Mouse (Mus musculus) hindbrain, embryonic 10.5 days (tissue): ENCODE measurements around the gene Golga4. TPM values are rescaled to one million over a fixed set of nuclear protein-coding genes. Genes with fewer than 3 reads are reported as not detected.

Experiments used
- DNase-seq: peaks from one replicate; pipeline ENCODE4 v3.0.0-alpha.2; 2017; ENCODE audit warnings: low spot score
- H3K27ac ChIP-seq: fragments of 300-500 bp; sonication (generic); 2 replicates; pipeline ENCODE4 v1.5.1; 2016; ENCODE audit warnings: mild to moderate bottlenecking, moderate library complexity
- H3K27me3 ChIP-seq: fragments of 300-500 bp; sonication (generic); 2 replicates; pipeline ENCODE4 v1.6.1; 2016; ENCODE audit warnings: mild to moderate bottlenecking; ENCODE audit not compliant: poor library complexity, insufficient read depth, severe bottlenecking
- H3K36me3 ChIP-seq: fragments of 300-500 bp; sonication (generic); 2 replicates; pipeline ENCODE4 v1.6.1; 2016; ENCODE audit warnings: mild to moderate bottlenecking, moderate library complexity
- H3K4me1 ChIP-seq: fragments of 300-500 bp; sonication (generic); replicated peaks from 2 replicates; pipeline ENCODE4 v1.6.1; 2016; ENCODE audit warnings: mild to moderate bottlenecking
- H3K4me3 ChIP-seq: fragments of 300-500 bp; sonication (generic); 2 replicates; pipeline ENCODE4 v1.5.1; 2016; ENCODE audit warnings: mild to moderate bottlenecking, moderate library complexity
- H3K9me3 ChIP-seq: fragments of 300-500 bp; sonication (generic); 2 replicates; pipeline ENCODE4 v1.6.1; 2016; ENCODE audit warnings: mild to moderate bottlenecking, moderate library complexity
- WGBS: fragments of 180-500 bp; shearing (Covaris S2); methylation state at CpG from one replicate; pipeline ENCODE4 v1.1.7; 2016; 5-methylcytosine and 5-hydroxymethylcytosine counted together
- polyA plus RNA-seq: library from polyadenylated mRNA; unstranded; fragments of >200 nt; fragmentation: Nextera tagmentation; extraction: Ambion mirVana; gene quantifications from 2 replicates; pipeline ENCODE4 v1.2.1, GENCODE M21; 2016

The Golga4 gene
- polyA plus RNA-seq, 1 experiment from 2014 or later: 34.2 TPM

- H3K27ac ChIP-seq: no peak overlapping the region
- H3K27me3 ChIP-seq: no peaks in the 10 kb centered on the region
- no peak overlapping the region for H3K4me3 ChIP-seq
- H3K4me1 ChIP-seq: peaks cover 33% of the 10 kb centered on the region
- no peaks in the 10 kb centered on the region for H3K9me3 ChIP-seq
- no peak for DNase-seq
- WGBS: 72% methylated on average over 8 of the region's 8 CpGs
- peaks cover 43% of the 10 kb centered on the region for H3K36me3 ChIP-seq
These were observed 13.0 kb downstream of the Golga4 start for GRCm38 (mm10) chr9:118519101-118519500.

- no peaks in the 10 kb centered on the region for H3K27me3 ChIP-seq
- H3K9me3 ChIP-seq: no peaks in the 10 kb centered on the region
- H3K27ac ChIP-seq: no peak overlapping the region
- no peak overlapping the region for H3K4me3 ChIP-seq
- no peak for DNase-seq
- peaks cover 33% of the 10 kb centered on the region for H3K4me1 ChIP-seq
- WGBS: 65% methylated on average over 8 of the region's 8 CpGs
- H3K36me3 ChIP-seq: peaks cover 43% of the 10 kb centered on the region
These were observed 13.9 kb downstream of the Golga4 start for GRCm38 (mm10) chr9:118520011-118520410.

- Histone ChIP-seq H3K9me3 (no peaks in the 10 kb centered on the region), H3K27me3 (no peaks in the 10 kb centered on the region), H3K4me1 (peaks cover 33% of the 10 kb centered on the region), H3K27ac (no peak overlapping the region), H3K4me3 (no peak overlapping the region), H3K36me3 (peaks cover 43% of the 10 kb centered on the region)
- no peak for DNase-seq
- 18% methylated on average over 3 of the region's 3 CpGs for WGBS
These were observed 14.8 kb downstream of the Golga4 start for GRCm38 (mm10) chr9:118520858-118521257.

GRCm38 (mm10) chr9:118521659-118522058 is 15.6 kb downstream of the Golga4 start:
- Histone ChIP-seq H3K4me1 (peaks cover 33% of the 10 kb centered on the region), H3K27me3 (no peaks in the 10 kb centered on the region), H3K36me3 (peaks cover 44% of the 10 kb centered on the region), H3K4me3 (no peak overlapping the region), H3K27ac (no peak overlapping the region), H3K9me3 (no peaks in the 10 kb centered on the region)
- whole genome bisulfite sequencing: 64% methylated on average over 8 of the region's 8 CpGs
- no peak for DNase-seq

- peaks cover 28% of the 10 kb centered on the region for H3K4me1 ChIP-seq
- H3K4me3 ChIP-seq: no peak overlapping the region
- H3K27ac ChIP-seq: no peak overlapping the region
- H3K27me3 ChIP-seq: no peaks in the 10 kb centered on the region
- peaks cover 63% of the 10 kb centered on the region for H3K36me3 ChIP-seq
- WGBS: 67% methylated on average over 11 of the region's 11 CpGs
- H3K9me3 ChIP-seq: no peaks in the 10 kb centered on the region
- DNase-seq: no peak
These were observed 17.7 kb downstream of the Golga4 start for GRCm38 (mm10) chr9:118523738-118524137.

- H3K36me3 ChIP-seq: peaks cover 95% of the 10 kb centered on the region
- H3K9me3 ChIP-seq: no peaks in the 10 kb centered on the region
- peaks cover 5% of the 10 kb centered on the region; the same call in 1 of the 2 replicates for H3K4me1 ChIP-seq
- H3K4me3 ChIP-seq: no peak overlapping the region
- H3K27me3 ChIP-seq: no peaks in the 10 kb centered on the region
- no peak for DNase-seq
- H3K27ac ChIP-seq: no peak overlapping the region
- WGBS: 86% methylated on average over 18 of the region's 18 CpGs
These were observed 21.0 kb downstream of the Golga4 start for GRCm38 (mm10) chr9:118527056-118527455.

DNA sequence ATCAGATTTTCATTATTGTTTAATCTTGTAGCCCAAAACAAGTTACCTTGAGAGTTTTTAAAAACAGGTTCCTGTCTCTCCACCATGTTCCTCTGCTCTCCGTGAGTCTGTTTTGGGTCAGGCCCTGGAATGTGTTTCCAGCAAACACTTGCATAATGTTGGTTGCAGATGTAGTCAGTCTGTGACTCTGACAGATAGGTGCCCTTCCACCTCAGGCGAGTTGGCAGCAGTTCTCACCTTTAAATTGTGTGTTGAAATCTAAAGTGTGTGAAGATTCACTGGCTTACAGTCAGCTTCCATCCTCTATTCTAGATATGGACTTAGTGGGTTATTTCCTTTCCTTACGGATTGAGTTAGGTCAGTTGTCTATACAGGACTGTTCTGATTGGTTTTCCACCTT is 23.7 kb downstream of the Golga4 start:
- H3K27me3 ChIP-seq: no peaks in the 10 kb centered on the region
- no peak overlapping the region for H3K27ac ChIP-seq
- no peaks in the 10 kb centered on the region for H3K4me1 ChIP-seq
- peaks cover 97% of the 10 kb centered on the region for H3K36me3 ChIP-seq
- no peak for DNase-seq
- H3K4me3 ChIP-seq: no peak overlapping the region
- 86% methylated on average over 3 of the region's 3 CpGs for WGBS
- H3K9me3 ChIP-seq: no peaks in the 10 kb centered on the region

- H3K36me3 ChIP-seq: peaks cover 97% of the 10 kb centered on the region
- H3K4me1 ChIP-seq: no peaks in the 10 kb centered on the region
- 93% methylated on average over 6 of the region's 6 CpGs for WGBS
- no peak overlapping the region for H3K27ac ChIP-seq
- no peak overlapping the region for H3K4me3 ChIP-seq
- H3K27me3 ChIP-seq: no peaks in the 10 kb centered on the region
- DNase-seq: no peak
- no peaks in the 10 kb centered on the region for H3K9me3 ChIP-seq
These were observed 24.6 kb downstream of the Golga4 start for GRCm38 (mm10) chr9:118530679-118531078.

DNA sequence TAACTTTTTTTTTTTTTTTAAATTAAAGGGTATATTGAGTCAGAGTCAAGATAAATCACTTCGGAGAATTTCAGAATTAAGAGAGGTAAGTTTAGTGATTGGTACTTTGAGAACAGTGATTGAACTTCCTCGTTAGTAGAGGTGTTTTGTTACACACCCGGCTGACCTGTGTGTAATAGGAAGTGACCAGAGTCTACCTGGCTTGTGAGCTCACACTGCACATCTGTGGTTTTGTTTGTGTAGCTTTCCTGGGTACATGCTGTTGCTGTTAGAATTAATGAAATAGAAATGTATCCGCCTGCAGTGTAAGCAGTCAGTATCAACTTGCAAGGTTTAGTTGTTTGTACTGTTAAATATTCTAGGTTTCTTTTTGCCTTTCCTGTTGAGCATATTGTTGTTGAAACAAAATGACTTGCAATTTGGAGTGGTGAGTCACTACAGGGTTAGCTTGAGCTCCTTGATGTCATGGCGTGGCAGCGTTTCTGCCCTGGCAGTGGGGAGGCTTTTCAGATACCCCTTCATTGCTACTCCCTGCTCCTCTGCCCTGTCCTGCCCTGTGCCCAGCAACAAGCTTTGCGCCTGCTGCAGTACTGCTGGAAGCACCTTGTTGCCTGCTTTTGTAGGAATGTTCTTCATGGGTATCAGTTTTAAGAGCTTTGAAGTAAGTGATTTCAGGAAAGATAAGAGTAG is 26.6 kb downstream of the Golga4 start:
- no peak for DNase-seq
- peaks cover 97% of the 10 kb centered on the region for H3K36me3 ChIP-seq
- no peaks in the 10 kb centered on the region for H3K4me1 ChIP-seq
- H3K27ac ChIP-seq: no peak overlapping the region
- WGBS: 90% methylated on average over 7 of the region's 7 CpGs
- H3K4me3 ChIP-seq: no peak overlapping the region
- H3K9me3 ChIP-seq: no peaks in the 10 kb centered on the region
- no peaks in the 10 kb centered on the region for H3K27me3 ChIP-seq

GRCm38 (mm10) chr9:118536946-118537345 is 30.9 kb downstream of the Golga4 start:
- Histone ChIP-seq H3K9me3 (no peaks in the 10 kb centered on the region), H3K4me1 (no peaks in the 10 kb centered on the region), H3K4me3 (no peak overlapping the region), H3K27me3 (no peaks in the 10 kb centered on the region), H3K36me3 (peaks cover 99% of the 10 kb centered on the region), H3K27ac (no peak overlapping the region)
- 92% methylated on average over 6 of the region's 6 CpGs for WGBS
- DNase-seq: no peak

- peaks cover 97% of the 10 kb centered on the region for H3K36me3 ChIP-seq
- 87% methylated on average over 9 of the region's 9 CpGs for WGBS
These were observed 31.6 kb downstream of the Golga4 start for GRCm38 (mm10) chr9:118537463-118538339.

GRCm38 (mm10) chr9:118541851-118542250 is 35.8 kb downstream of the Golga4 start:
- Histone ChIP-seq H3K9me3 (no peaks in the 10 kb centered on the region), H3K4me1 (no peaks in the 10 kb centered on the region), H3K36me3 (peaks cover 92% of the 10 kb centered on the region), H3K4me3 (no peak overlapping the region), H3K27ac (no peak overlapping the region), H3K27me3 (no peaks in the 10 kb centered on the region)
- 93% methylated on average over 8 of the region's 8 CpGs for WGBS
- DNase-seq: no peak

More at GRCm38 (mm10) chr9:118537463-118538339, 31.6 kb downstream of the Golga4 start:
- Histone ChIP-seq H3K27ac (no peak overlapping the region), H3K27me3 (no peaks in the 10 kb centered on the region), H3K4me1 (no peaks in the 10 kb centered on the region), H3K9me3 (no peaks in the 10 kb centered on the region), H3K4me3 (no peak overlapping the region)
- DNase-seq: no peak

GRCm38 (mm10) chr9:118545146-118545545 is 39.1 kb downstream of the Golga4 start:
- WGBS: 88% methylated on average over 6 of the region's 6 CpGs
- H3K4me3 ChIP-seq: no peak overlapping the region
- H3K9me3 ChIP-seq: no peaks in the 10 kb centered on the region
- H3K27ac ChIP-seq: no peak overlapping the region
- H3K4me1 ChIP-seq: no peaks in the 10 kb centered on the region
- H3K36me3 ChIP-seq: peaks cover 89% of the 10 kb centered on the region
- no peaks in the 10 kb centered on the region for H3K27me3 ChIP-seq
- DNase-seq: no peak
